Mouse (Mus musculus): ENCODE data around the gene Anapc16.

GRCm38 (mm10) chr10:59982379-59982873, 20.5 kb downstream of the Anapc16 start:
- no peak for TF ChIP-seq POLR2A (IDR thresholded peaks at IDR 0.05; ENCODE audit: control insufficient read depth, extremely low read depth, insufficient read depth, low read length, poor library complexity)
- TF ChIP-seq CTCF (IDR thresholded peaks at IDR 0.05; ENCODE audit: borderline replicate concordance, control insufficient read depth, extremely low read depth, insufficient read depth, low read length, poor library complexity), result no peak

All from thymus, adult 2 months (tissue).